Mouse (Mus musculus) hindlimb bud, embryonic 11.5 days (tissue): ENCODE data around the gene Pcgf1.

Experiments used
- DNase-seq: peaks from one replicate; pipeline ENCODE4 v3.0.0-alpha.2; 2012; ENCODE audit warnings: low read depth, low spot score; ENCODE audit errors: extremely low spot score

Pcgf1 gene

DNA sequence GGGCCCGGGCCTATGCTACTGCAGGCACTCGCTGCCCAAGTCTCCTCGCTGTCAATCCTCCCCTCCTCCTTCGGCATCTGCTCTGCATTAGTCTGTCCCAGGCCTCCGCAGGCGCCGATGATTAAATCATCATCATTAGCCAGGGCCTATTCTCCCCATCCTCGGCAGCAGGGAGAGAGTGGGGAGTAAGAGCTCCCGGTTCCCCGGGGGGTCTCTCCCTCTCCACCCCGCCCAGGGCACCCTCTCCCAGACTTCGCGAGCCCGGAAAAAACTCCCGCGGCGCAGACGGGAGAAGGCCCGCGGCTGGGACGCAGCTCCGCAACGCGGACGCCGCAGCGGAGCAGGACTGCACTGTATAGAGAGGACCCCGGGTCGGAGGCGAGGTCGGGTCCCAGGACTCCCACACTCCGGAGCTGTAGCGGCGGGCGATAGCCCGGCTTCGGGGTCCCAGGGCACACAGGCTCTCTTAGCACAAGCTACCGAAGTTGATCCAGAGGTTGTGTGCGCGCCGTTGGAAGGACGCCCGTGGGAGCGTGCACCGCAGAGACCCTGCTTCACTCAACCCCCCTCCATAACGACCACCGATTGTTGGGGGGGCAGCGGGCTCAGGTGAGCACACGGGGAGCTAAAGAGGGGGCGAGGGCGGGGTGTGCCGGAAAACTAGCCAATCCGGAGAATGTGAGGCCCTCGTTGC is at the start of gene Pcgf1:
TSS of gene Pcgf1 (plus strand) at position 240 of the 694 bp plus-strand sequence.
- DNase-seq = no peak

GRCm38 (mm10) chr6:83029777-83030176 is 47.9 kb upstream of the Pcgf1 start:
- DNase-seq = no peak

- no peak for DNase-seq
Observed at GRCm38 (mm10) chr6:83031111-83031510, 46.6 kb upstream of the Pcgf1 start.

DNA sequence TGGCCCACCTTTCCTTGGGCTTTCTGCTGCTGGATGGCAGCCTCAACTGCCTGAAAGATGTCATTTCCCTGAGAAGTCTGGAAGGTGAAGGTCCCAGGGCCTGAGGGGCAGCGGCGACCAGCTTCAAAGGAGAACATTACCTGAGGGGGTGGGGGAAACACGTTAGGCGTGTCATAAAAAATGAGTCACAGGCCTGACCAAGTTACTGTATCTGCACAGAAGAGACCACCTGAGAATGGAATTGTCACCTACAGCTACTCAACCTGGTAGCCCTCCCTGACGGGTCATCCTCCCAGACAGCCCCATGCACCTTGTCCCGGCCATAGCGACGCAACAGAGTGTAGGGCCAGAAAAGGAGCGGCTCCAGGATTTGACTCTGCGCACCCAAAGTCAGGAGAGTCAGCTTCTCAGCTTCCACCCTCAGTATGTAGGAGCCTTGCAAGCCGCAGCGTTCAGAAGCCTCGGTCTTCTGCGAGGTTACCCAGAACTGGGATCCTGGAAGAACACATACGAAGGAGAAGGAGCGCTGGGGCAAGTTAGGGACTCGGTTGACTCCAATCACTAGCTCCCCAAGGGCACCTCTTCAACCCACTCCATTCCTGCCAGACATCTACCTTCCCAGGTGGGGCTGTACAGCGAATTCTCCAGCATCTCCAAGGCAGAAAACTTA is 45.6 kb upstream of the Pcgf1 start:
- DNase-seq = no peak

DNA sequence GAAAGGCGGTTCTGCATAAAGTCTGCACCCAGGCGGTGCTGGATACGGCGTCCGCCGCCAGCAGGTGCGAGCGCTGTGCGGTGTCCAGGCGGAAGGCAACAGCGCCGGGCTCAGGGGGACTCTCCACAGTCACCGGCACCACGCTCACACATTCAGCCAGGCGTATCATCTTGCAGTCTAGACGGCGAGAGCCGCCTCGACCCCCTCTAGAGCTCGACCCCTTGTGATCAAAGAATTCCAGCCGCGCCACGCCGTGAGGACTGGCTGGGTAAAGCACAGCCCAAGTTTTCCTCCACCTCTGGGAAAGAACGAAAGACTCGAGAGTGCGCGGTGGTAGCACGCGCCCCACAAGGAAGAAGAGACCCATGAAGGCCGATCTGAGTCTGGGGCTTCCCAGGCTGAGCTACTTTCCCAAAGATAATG is 44.9 kb upstream of the Pcgf1 start:
- DNase-seq = no peak

DNA sequence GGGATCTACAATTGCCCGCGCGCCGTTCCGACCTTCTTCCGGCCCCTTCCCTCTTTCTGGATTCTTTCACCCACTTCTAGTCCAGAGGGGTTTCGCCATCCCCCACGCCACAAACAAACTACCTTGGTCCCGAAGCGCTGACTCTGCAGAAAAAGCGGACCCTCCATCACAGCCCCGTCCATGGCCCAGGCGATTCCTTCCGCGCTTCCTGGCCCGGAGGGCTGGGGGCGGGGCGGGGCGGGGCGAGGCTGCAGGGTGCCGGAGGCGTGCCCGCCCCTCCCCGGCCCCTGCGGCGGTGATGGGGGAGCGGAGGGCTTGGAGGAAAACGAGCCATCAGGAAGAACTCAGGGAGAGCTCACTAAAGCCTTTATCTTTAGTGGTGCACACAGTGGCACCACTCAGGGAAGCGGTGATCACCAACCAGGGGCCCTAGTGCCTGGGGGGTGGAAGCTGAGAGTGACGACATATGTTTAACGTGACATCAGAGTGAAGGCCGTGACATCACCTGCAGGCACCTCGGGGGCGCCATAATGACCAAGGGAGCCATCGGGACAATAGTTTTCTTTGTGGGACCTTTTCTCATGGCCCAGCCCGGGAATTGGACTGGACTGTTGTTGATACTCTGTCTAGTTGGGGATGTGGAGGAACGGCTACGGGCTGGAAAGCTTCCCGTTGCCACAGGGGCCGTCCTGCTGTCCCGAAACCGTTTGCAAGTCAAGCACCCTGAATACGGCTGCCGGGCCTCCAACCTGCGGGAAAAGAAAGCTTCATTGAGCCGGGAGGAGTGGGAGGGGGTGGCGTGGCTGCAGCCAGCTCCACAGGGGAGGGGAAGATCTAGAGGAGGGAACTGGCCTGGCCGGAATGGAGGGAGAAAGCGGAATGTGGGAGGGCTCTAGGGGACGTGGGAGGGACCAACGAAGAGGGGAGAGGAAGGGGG is 44.2 kb upstream of the Pcgf1 start, which contains the start of the genes Dok1 and Loxl3:
TSS of gene Dok1 (minus strand) at position 223 of the 937 bp plus-strand sequence.
TSS of gene Loxl3 (plus strand) at position 925 of the 937 bp plus-strand sequence.
- peak; percentile 37 for DNase-seq

DNA sequence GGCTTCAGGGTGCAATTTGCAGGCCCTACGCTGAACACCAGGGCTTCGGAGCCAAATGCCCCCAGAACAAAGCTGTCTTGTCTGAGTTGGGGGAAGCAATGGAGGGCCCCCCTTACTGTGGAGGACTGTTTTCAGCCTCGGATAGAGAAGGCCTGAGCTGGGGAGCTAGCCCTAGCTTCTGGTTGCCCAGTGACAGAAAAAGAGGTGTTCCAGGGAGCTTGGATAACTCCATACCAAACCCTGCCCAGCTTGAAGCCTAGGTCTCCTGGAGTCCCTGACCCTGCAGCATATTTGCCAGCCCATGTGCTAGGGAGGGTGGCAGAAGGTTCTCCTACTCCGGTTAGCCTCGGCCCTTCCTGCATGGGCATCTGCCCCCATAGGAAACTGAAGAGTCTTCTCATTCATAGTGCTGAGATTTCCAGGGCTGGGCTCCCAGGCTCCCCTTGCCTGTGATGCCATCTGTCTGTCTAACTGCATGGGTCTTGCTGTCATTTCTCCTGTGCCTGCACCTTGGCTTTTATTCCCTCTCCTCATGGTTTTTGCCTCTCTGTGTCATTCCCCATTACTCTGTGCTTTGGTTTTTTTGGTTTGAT is 43.1 kb upstream of the Pcgf1 start:
- no peak for DNase-seq

- DNase-seq = no peak
Observed at GRCm38 (mm10) chr6:83037188-83037587, 40.5 kb upstream of the Pcgf1 start.

GRCm38 (mm10) chr6:83038496-83039012 is 39.1 kb upstream of the Pcgf1 start:
- peak; percentile 66 for DNase-seq

DNA sequence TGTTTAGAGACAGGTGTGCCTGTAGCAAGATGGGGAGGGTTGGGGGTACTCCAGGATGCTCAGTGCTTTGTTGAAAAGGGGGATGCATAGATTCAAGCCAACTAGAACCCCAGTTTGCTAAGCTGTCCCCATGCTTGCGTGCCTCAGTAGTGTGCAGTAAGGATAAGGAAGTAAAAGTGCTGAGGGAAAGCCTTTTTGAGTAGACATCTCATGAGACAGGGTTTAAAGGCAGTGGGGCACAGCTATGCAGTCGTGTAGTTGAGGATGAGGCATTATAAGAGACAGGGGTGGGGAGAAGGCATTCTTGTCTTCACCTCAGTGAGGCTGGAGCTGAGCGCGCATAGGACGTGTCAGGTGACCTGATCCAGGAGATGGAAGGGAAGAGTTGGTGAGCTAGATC is 37.1 kb upstream of the Pcgf1 start:
- DNase-seq = no peak

GRCm38 (mm10) chr6:83043561-83043960 is 34.1 kb upstream of the Pcgf1 start:
- DNase-seq = no peak

- DNase-seq = no peak
Observed at GRCm38 (mm10) chr6:83043993-83044392, 33.7 kb upstream of the Pcgf1 start.

DNA sequence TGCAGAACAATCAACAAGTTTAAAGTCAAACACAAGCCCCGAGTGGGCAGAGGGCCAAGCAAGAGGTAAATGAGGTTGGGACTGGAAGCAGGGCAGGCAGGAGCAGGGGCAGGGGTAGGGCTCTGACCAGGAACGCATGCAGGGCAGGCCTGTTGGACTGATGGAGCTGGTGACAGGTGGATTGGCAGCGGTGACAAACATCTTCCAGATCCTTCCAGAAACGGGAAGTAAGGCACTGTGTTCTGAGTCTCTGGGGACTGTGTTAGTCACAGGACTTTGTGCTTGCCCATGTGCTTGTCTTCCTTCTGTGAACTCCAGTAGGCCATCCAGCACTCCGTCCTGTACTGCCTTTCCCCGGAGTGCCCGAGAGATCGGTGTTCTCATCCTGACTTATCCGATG is 32.9 kb upstream of the Pcgf1 start:
- no peak for DNase-seq

GRCm38 (mm10) chr6:83049367-83049766 is 28.3 kb upstream of the Pcgf1 start:
- no peak for DNase-seq

DNA sequence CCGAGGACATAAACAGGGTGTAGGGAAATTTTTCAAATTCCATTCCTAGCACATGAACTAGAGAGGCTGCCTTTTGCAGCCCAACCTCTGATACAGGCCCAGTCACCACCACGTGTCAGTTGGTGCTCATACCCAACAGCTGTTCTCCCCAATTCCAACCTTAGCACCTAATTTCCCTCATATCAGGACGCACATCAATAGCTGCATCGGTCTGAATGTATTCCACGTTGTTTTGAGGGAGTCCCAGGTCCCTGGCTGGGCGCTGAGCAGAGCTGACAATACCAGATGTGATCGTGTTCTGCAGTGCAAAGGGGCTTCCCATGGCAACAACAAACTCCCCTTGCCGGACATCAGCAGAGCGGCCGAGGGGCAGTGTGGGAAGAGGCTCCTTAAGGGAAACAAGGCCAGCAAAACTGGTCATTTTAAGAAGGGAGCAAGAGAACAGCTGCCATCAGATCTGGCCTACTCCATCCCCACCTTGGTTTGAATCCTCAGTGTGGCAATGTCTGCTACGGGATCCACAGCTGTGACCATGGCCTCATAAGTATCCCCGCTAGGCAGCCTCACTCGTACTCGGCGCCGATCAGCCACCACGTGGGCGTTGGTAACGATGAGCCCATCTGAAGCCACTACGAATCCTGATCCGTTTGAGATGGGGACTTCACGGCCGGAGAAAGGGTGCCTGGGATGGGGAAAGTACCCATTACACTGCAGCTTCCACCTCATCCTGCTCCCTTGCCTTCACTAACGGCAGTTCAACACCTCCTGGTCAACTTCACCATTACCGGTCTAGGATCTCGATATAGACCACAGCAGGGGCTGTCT is 24.3 kb upstream of the Pcgf1 start:
- no peak for DNase-seq

DNA sequence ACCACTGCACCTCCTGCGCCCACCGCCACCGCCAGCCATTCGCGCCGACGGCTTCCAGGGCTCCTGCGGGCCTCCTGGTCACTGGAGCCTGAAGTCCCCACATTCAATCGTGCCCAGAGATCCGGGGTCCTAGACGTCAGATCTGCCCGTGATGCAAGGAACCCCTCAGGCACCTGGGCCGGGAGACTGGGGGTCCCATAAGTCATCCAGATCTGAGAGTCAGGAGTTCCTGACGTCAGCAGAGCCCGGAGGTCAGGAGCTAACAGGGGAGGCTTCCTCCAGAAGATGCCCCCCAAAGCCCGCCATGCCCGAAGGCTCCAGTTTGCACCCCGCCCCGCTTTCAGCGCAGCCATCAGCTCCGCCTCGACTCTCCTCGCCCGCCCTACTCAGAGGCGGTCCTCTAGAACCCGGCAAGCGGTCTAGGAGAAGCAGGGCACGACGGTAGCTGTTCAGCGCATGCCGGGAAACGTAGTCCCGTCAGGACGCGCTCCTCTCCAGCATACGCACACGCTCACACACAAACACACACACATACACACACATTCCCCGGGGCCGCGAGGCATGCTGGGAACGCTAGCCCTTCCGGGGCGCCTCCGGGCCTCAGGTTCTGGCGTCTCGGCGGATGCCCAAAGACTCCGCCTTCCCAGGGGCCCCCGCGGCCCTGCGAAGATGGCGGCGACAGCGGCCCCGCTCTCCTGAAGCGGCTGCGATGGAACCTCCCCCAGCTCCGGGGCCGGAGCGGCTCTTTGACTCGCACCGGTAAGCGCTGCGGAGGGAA is 23.4 kb upstream of the Pcgf1 start, which contains the start of gene Aup1:
TSS of gene Aup1 (plus strand) at position 448 of the 778 bp plus-strand sequence.
- DNase-seq = peak; percentile 86

GRCm38 (mm10) chr6:83054871-83055431 is 22.7 kb upstream of the Pcgf1 start, which contains the start of gene Htra2:
Gene Htra2 (minus strand): TSS chr6:83055273.
- DNase-seq = no peak

DNA sequence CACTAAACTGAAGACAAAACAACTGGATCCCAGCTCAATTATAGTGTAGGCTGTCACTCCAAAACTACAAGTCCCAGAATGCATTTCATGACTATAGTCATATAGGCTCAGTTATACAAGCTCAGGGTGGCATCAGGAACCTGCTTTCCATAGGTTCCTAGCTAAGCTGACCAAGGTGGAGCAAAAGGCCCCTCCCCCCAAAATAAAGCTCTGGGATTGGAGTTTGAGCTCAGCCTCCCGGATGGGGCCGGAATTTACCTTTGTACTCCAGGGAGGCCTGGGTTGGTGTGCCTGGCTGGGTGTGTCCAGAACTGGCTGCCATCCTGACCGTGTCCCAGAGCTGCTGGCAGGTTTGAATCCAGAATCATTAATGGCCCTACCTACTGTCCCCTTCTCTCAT is 19.9 kb upstream of the Pcgf1 start, which contains the start of gene Dqx1:
TSS of gene Dqx1 (plus strand) at position 55 of the 400 bp plus-strand sequence.
- DNase-seq = no peak
